Mouse (Mus musculus): ENCODE results near the gene Coil.
A peak's percentile ranks its signal among the peaks of the same experiment; 100 is the strongest.
"Not testable (repeated sequence)": the region's sequence is repeated elsewhere in the genome, so short reads cannot be mapped to it uniquely, and the experiment has no call there.

Coil gene

DNA sequence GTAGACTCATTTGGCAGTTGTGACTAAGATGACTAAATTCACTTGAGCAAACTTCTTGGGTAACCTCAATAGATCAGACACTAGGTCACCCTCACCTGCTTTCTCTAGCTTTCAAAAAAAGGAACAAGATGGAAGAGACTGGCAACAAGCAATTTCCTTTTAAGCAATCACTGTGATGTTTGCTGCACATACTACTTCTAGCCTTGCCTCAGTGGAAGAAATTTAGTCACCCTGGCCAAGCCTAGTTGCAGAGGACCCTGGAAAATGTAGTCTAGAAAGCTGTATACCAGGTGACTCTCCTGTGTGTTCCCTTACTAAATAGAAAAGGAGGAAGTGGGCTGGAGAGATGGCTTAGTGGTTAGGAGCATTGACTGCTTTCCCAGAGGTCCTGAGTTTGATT is 36.4 kb downstream of the Coil start:
- DNase-seq (ENCODE audit: low spot score): no peak

DNA sequence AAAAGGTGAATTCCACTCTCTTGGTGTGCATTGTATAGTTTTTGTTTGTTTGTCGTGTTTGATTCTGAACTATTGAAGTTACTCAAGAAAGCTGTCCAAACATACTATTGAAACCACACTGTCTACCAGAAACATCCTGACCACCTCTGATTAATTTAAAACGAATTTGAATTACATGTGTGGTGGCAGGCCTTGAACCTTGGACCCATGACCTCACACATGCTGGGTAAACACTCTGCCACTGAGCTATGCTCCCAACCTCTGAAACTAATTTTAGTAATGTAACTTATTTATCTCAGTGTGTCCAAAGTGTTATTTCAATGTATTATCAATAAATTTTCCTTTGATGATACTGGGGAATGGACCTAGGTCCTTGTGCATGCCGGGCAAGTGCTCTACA is 37.5 kb downstream of the Coil start:
- DNase-seq (ENCODE audit: low spot score): no peak

- no peak for DNase-seq (ENCODE audit: low spot score)
These were observed 39.0 kb downstream of the Coil start for GRCm38 (mm10) chr11:89009066-89009465.

GRCm38 (mm10) chr11:89009496-89009895 is 39.4 kb downstream of the Coil start:
- no peak for DNase-seq (ENCODE audit: low spot score)

DNA sequence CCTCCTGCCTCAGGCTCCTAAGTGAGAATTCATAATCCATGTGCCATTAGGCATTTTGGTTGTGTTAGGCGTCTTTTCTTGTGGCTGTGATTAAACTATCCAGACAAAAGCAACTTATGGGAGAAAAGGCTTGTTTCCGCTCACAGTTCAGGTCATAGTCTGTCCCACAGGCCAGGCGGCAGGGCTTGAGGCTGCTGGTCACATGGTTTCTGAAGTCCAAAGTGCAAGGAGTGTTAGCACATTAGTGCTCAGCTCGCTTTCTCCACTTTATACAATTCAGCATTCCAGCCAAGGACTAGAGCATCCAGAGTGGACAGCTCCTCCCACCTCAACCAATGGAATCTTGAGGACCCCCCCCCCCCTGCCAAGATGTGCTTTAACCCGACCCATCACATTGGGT is 42.2 kb downstream of the Coil start:
- no peak for DNase-seq (ENCODE audit: low spot score)

DNA sequence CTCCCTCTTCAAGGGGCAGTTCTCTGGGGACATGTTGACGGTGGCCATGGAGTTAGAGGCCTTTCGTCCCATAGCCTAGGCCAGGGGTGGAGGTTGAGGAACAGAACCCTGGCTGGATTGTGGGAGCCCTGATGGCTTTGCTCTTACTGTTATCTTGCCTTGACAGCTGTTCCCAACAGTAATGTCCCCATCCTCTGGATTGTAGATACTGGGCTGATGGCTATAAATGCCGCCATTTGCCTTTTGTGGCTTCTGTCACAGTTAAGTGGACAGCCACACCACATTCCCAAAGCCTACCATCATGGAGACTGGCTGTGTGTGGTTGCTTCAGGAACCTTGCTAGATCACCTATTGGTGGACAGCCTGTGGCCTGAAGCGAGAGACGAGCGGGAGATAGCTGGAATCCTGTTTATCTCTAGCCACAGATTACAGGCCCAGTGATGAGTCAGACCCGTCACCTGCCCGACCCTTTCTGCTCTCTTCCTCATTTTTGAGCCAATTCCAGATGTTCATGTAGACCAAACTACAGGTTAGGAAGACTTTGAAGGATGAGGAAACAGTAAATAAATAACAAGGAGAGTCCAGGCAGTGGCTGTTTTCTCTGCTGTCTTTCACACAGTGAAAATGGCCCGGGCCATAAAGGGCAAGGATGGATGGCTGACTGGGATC is 47.6 kb downstream of the Coil start:
- DNase-seq (ENCODE audit: low spot score): no peak

DNA sequence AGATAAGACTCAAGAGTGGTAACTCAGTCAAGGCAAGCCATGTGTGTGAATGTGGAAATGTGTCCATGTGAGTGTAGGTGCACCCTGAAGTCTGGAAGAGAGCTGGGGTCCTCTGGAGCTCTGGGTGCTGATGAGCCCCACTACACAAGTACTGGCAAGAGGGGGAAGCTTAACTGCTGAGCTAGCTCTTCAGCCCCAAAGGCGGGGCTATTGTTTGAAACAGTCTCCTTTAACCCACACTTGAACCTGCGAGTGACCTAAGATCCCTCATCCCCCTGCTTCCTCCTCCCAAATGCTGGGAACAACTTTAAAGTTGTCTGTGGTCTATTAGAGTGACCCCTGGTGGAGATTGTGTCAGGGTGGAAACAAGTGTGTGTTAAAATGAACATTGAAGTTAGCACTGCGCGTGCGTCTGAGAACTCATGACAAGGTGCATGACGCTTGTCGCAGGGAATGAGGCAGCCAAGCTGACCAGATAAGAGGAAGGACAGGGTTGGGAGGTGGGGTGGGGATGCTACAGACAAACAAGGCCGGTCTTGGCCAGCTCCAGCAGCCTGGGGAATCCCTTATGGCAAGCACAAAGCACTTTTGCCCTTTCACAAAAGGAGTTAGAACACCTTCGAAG is 50.7 kb downstream of the Coil start:
- DNase-seq (ENCODE audit: low spot score): no peak

DNA sequence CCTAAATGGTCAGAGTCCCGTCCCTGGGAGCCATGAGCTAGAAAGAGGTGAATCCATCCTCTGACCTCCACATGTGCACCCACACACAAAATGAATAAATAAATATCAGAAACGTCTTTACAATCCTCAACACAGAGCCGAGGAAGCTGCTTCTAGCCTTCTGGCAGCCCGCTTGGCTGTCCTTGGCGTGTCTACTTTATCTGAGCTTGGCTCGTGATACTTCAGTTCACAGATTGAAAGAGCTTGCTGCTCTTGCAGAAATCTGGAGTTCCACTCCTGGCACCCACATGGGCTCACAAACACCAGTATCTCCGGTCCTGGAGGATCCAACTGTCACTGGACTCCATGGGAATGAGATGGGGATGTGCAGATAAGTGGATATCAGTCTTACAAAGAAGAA is 51.6 kb downstream of the Coil start:
- no peak for DNase-seq (ENCODE audit: low spot score)

DNA sequence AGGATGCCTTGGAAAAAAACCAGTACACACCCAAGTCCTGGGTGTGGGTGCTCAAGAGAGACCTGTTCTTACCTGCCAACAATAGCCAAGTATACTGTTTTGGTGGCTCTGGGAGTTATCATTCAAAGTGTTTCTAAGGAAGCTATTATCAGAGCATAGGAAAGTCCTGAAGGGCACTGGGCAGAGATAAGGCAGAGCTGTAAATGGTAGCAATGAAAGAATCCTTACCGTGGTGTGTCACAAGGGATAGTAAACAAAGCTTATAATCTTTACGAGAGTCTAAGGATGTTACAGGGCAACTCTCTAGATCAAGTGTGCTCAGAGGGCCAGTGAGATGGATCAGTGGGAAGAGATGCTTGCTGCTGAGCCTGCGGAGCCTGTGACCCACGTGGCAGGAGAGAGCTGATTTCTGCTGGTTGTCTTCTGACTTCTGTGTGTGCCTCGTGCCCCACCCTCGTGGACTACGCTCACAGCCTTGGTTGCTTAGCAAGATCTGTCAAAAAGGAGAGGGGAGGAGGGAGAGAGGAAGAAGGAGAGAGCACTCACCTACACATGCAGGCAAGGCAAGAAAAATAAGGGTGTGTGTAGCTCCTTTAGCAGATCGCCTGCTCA is 52.2 kb downstream of the Coil start:
- DNase-seq (ENCODE audit: low spot score): no peak

GRCm38 (mm10) chr11:89023477-89023876 is 53.4 kb downstream of the Coil start:
- no peak for DNase-seq (ENCODE audit: low spot score)

GRCm38 (mm10) chr11:89024181-89024881 is 54.3 kb downstream of the Coil start:
- DNase-seq (ENCODE audit: low spot score): peak; percentile 88

- no peak for DNase-seq (ENCODE audit: low spot score)
These were observed 55.6 kb downstream of the Coil start for GRCm38 (mm10) chr11:89025603-89026002.

DNA sequence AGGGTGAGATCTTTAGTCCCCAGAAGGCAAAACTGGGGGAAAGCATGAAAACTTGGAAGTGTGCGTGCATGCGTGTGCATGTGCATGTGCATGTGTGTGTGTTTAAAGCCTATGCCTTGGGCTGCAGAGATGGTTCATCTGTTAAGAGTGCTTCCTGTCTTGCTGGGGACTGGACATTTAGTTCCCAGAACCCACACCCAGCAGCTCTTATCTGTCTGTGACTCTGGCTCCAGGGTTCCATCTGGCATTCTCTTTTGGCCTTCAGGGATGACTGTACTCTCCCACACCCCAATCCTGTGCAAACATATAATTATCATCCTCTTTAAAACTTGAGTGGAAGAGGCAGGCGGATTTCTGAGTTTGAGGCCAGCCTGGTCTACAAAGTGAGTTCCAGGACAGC is 56.1 kb downstream of the Coil start:
- no peak for DNase-seq (ENCODE audit: low spot score)

DNA sequence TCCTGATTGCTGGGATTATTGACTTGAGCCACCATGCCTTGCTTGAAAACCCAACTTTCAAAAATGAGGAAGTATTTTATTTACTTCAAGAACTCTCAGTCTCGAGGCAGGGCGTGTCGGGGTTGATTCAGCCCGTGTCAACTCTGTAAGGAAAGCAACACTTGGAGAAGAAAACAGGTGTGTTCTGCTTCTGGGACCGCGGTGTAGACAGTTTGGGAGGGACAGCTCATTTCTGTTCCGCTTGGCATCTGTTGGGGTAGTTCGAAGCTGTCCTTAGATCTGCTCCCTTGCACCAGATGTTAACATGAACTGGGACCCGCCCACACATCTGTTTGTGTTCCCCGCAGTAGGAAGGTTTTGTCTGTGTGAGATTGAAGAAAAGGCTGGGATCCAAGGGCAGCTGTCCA is 57.9 kb downstream of the Coil start:
- peak; percentile 62 for DNase-seq (ENCODE audit: low spot score)

DNA sequence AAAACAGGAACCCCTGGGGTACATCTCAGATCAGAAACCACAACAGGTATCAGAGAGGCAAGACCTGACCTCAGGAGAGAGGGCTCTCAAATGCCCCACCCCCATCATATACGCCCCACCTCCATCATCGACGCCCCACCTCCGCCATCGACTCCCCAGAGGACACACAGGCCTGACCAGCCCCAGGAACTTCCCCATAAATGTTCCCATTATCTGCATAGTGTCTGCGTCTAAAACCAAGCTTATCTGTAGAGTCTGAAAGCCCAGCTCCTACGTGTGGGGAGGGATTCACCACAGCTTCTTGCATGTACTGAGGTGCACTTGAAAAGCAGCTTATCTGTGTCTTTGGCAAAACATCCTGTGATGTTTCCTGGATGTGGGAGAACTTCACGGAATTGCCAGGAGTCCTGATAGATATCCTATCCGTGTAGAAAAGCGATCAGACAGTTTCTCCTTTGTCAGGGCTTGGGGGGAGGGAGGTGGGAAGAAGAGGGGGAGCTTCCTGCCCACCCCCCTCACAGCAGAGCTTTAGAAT is 58.9 kb downstream of the Coil start:
- no peak for DNase-seq (ENCODE audit: low spot score)

- no peak for DNase-seq (ENCODE audit: low spot score)
These were observed 60.5 kb downstream of the Coil start for GRCm38 (mm10) chr11:89030552-89030951.

- peak; percentile 72 for DNase-seq (ENCODE audit: low spot score)
These were observed 61.1 kb downstream of the Coil start for GRCm38 (mm10) chr11:89031189-89031588.

GRCm38 (mm10) chr11:89034592-89034991 is 64.5 kb downstream of the Coil start:
- no peak for DNase-seq (ENCODE audit: low spot score)

DNA sequence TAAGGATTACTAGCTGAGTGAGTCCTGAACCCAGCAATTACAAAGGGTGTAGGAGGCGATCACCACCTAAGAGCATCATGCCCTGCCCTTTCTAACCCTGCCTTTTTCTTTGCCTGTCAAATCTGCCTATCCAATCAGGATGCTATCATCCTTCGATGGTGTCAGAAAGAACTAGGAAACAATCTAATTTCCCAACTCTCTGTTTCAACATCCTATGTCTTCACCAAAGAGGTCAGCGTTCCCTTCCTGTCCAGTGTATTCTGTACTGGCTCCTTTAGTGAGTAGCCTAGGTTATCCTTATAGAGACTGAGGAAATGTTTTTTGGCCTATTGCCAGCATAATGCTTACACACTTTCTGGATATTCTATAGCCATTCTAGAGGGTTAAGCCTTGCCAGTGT is 65.5 kb downstream of the Coil start:
- DNase-seq (ENCODE audit: low spot score): no peak

GRCm38 (mm10) chr11:89038496-89038895 is 68.4 kb downstream of the Coil start:
- no peak for DNase-seq (ENCODE audit: low spot score)

- peak; percentile 71 for DNase-seq (ENCODE audit: low spot score)
These were observed 69.3 kb downstream of the Coil start for GRCm38 (mm10) chr11:89039325-89039724.

GRCm38 (mm10) chr11:89041073-89041472 is 71.0 kb downstream of the Coil start:
- DNase-seq (ENCODE audit: low spot score): not testable (repeated sequence)

Data from urinary bladder, postnatal 14 days (tissue).